Mouse (Mus musculus) C2C12 (cell line): ENCODE data around the gene Fam205a1.
"Not testable (repeated sequence)": the region's sequence is repeated elsewhere in the genome, so short reads cannot be mapped to it uniquely, and the experiment has no call there.

Experiments used
- CTCF ChIP-seq: IDR thresholded peaks from one replicate; pipeline ENCODE4 v1.5.1; 2011; ENCODE audit not compliant: control insufficient read depth, insufficient read depth, insufficient read length
- FOSL1 ChIP-seq: IDR thresholded peaks from one replicate; pipeline ENCODE4 v1.8.0; 2011; ENCODE audit warnings: mild to moderate bottlenecking, low read length; ENCODE audit not compliant: poor library complexity, insufficient read depth, severe bottlenecking
- MYOD1 ChIP-seq: IDR thresholded peaks from one replicate; pipeline ENCODE4 v1.6.1; 2011; ENCODE audit warnings: low read depth; ENCODE audit not compliant: control insufficient read depth, insufficient read length
- USF1 ChIP-seq: IDR thresholded peaks from one replicate; pipeline ENCODE4 v1.6.1; 2011; ENCODE audit warnings: low read depth, mild to moderate bottlenecking, control low read depth, moderate library complexity

GRCm38 (mm10) chr4:42856671-42857070, 3.0 kb upstream of the Fam205a1 start, which contains the start of gene Gm12394:
- TF ChIP-seq CTCF, MYOD1, FOSL1, USF1: not testable (repeated sequence)
